Mouse (Mus musculus) thymus, adult 2 months (tissue): Measurements from ENCODE around the gene Trim14. TPM values are rescaled to one million over a fixed set of nuclear protein-coding genes. Genes with fewer than 3 reads are reported as not detected.

ENCODE experiments used
- DNase-seq: peaks from one replicate; pipeline ENCODE4 v3.0.0; 2021
- H3K27ac ChIP-seq: fragments of 200-500 bp; 2 replicates; pipeline ENCODE4 v1.5.1; 2012; ENCODE audit warnings: low read length, control low read depth; ENCODE audit not compliant: control insufficient read depth, insufficient read depth
- H3K27me3 ChIP-seq: fragments of 200-500 bp; 2 replicates; pipeline ENCODE4 v1.6.1; 2012; ENCODE audit warnings: mild to moderate bottlenecking, low read length, moderate library complexity, mixed read lengths; ENCODE audit not compliant: control insufficient read depth, insufficient read depth
- H3K36me3 ChIP-seq: fragments of 200-500 bp; 2 replicates; pipeline ENCODE4 v1.6.1; 2012; ENCODE audit warnings: mild to moderate bottlenecking, low read length, moderate library complexity; ENCODE audit not compliant: control insufficient read depth, insufficient read depth
- H3K4me1 ChIP-seq: fragments of 200-500 bp; replicated peaks from 2 replicates; pipeline ENCODE4 v1.6.1; 2012; ENCODE audit warnings: low read length; ENCODE audit not compliant: control insufficient read depth, insufficient read depth
- H3K4me3 ChIP-seq: fragments of 200-500 bp; 2 replicates; pipeline ENCODE4 v1.5.1; 2012; ENCODE audit warnings: mild to moderate bottlenecking, low read length, control low read depth, moderate library complexity; ENCODE audit not compliant: control insufficient read depth, insufficient read depth
- CTCF ChIP-seq: fragments of 200-500 bp; IDR thresholded peaks from 2 replicates; pipeline ENCODE4 v1.5.1; 2012; ENCODE audit warnings: mild to moderate bottlenecking, control low read depth, low read length, moderate library complexity, borderline replicate concordance; ENCODE audit not compliant: control insufficient read depth, poor library complexity, insufficient read depth; ENCODE audit errors: extremely low read depth
- POLR2A ChIP-seq: fragments of 200-500 bp; IDR thresholded peaks from 2 replicates; pipeline ENCODE4 v1.6.1; 2012; ENCODE audit warnings: mild to moderate bottlenecking, low read length, control low read depth, moderate library complexity; ENCODE audit not compliant: control insufficient read depth, poor library complexity, insufficient read depth; ENCODE audit errors: extremely low read depth
- WGBS: fragments of 180-500 bp; shearing (Covaris S2); methylation state at CpG from one replicate; pipeline ENCODE4 v1.1.7; 2018; 5-methylcytosine and 5-hydroxymethylcytosine counted together
- polyA plus RNA-seq: library from polyadenylated mRNA; depleted of rRNA; stranded (reverse); fragments of >200 nt; gene quantifications from 2 replicates; pipeline ENCODE4 v1.2.3, GENCODE M21; 2012

Gene Trim14
- polyA plus RNA-seq, 1 experiment, result 27.3 TPM

GRCm38 (mm10) chr4:46568169-46568568 is 32.2 kb upstream of the Trim14 start:
- 86% methylated on average over 8 of the region's 8 CpGs for WGBS

GRCm38 (mm10) chr4:46566931-46567671 is 31.2 kb upstream of the Trim14 start:
- 67% methylated on average over 8 of the region's 8 CpGs for WGBS
- TF ChIP-seq POLR2A, result no peak
- Histone ChIP-seq H3K4me3 (no peak overlapping the region), H3K27me3 (no peaks in the 10 kb centered on the region), H3K27ac (no peak overlapping the region), H3K36me3 (no peaks in the 10 kb centered on the region), H3K4me1 (peaks cover 15% of the 10 kb centered on the region)
- DNase-seq, result no peak

More at GRCm38 (mm10) chr4:46568169-46568568, 32.2 kb upstream of the Trim14 start:
- no peak for TF ChIP-seq CTCF
- TF ChIP-seq POLR2A, result no peak
- Histone ChIP-seq H3K27ac (no peak overlapping the region), H3K4me1 (peaks cover 15% of the 10 kb centered on the region), H3K27me3 (no peaks in the 10 kb centered on the region), H3K36me3 (no peaks in the 10 kb centered on the region), H3K4me3 (no peak overlapping the region)
- DNase-seq, result no peak

GRCm38 (mm10) chr4:46565393-46565955 is 29.5 kb upstream of the Trim14 start:
- DNase-seq, result no peak
- TF ChIP-seq POLR2A (no peak), CTCF (no peak)
- no peaks in the 10 kb centered on the region for H3K36me3 ChIP-seq
- 62% methylated on average over 4 of the region's 4 CpGs for WGBS
- no peak overlapping the region for H3K27ac ChIP-seq
- H3K27me3 ChIP-seq, result no peaks in the 10 kb centered on the region
- peaks cover 15% of the 10 kb centered on the region for H3K4me1 ChIP-seq
- H3K4me3 ChIP-seq, result no peak overlapping the region

- 40% methylated on average over 4 of the region's 4 CpGs for WGBS
- Histone ChIP-seq H3K36me3 (no peaks in the 10 kb centered on the region), H3K27ac (no peak overlapping the region), H3K4me3 (no peak overlapping the region), H3K27me3 (no peaks in the 10 kb centered on the region), H3K4me1 (peaks cover 15% of the 10 kb centered on the region)
- DNase-seq, result no peak
- no peak for TF ChIP-seq CTCF
- TF ChIP-seq POLR2A, result no peak
These were observed 28.3 kb upstream of the Trim14 start for GRCm38 (mm10) chr4:46564247-46564646.

- H3K36me3 ChIP-seq, result no peaks in the 10 kb centered on the region
- TF ChIP-seq POLR2A, result no peak
- TF ChIP-seq CTCF, result no peak
- 13% methylated on average over 10 of the region's 10 CpGs for WGBS
- peak; percentile 41 for DNase-seq
- no peak overlapping the region for H3K4me3 ChIP-seq
- H3K4me1 ChIP-seq, result peaks cover 15% of the 10 kb centered on the region
- H3K27ac ChIP-seq, result no peak overlapping the region
- no peaks in the 10 kb centered on the region for H3K27me3 ChIP-seq
These were observed 27.9 kb upstream of the Trim14 start for GRCm38 (mm10) chr4:46563847-46564246.

- WGBS, result 97% methylated on average over 14 of the region's 14 CpGs
- peaks cover 15% of the 10 kb centered on the region for H3K4me1 ChIP-seq
- TF ChIP-seq POLR2A (no peak), CTCF (no peak)
These were observed 26.9 kb upstream of the Trim14 start for GRCm38 (mm10) chr4:46562841-46563240.

More at GRCm38 (mm10) chr4:46562841-46563240, 26.9 kb upstream of the Trim14 start:
- Histone ChIP-seq H3K36me3 (no peaks in the 10 kb centered on the region), H3K27ac (no peak overlapping the region), H3K4me3 (no peak overlapping the region), H3K27me3 (no peaks in the 10 kb centered on the region)
- no peak for DNase-seq
